Mouse (Mus musculus): ENCODE results near the gene Fmnl3. TPM values are rescaled to one million over a fixed set of nuclear protein-coding genes. Genes with fewer than 3 reads are reported as not detected.

Fmnl3 gene
- polyA plus RNA-seq, 1 experiment: 4.4 TPM

DNA sequence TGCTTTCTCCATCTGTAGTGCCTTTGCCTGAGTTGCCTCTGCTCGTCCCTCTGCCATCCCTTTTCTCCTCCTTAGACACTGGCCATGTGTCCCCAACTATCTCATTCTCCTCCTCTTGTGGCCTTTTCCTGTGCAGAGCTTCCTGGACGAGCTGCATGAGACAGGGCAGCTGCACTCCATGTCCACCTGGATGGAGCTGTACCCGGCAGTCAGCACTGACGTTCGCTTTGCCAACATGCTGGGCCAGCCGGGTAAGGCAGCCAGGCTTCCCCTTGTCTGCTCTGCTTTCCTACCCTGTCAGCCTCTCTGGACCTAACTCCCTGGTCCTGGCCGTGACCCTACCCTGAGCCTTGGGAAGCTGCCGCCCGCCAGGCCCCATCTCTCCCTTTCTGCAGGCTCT, 60.7 kb downstream of the Fmnl3 start:
- peaks cover 80% of the 10 kb centered on the region for H3K36me3 ChIP-seq (replicated peaks; ENCODE audit: low read length)

DNA sequence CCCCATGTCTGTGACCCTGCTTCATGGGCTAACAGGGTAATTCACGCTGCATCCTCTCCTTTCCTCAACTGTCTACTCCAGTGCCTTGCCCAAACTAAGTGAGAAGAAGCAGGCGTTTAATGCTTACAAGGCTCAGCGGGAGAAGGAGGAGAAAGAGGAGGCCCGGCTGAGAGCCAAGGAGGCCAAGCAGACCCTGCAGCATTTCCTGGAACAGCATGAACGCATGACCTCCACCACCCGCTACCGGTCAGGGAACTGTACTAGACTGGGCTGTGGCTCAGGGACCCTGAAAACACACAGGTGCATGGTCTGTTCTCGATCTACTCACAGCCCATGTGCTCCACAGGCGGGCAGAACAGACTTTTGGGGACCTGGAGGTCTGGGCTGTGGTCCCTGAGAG, 62.8 kb downstream of the Fmnl3 start:
- H3K27me3 ChIP-seq (replicated peaks): peaks cover 2% of the 10 kb centered on the region
- H3K36me3 ChIP-seq (replicated peaks; ENCODE audit: low read length): peaks cover 79% of the 10 kb centered on the region
- no peak overlapping the region for H3K4me3 ChIP-seq (replicated peaks)

More for the DNA sequence above, 60.7 kb downstream of the Fmnl3 start:
- Histone ChIP-seq H3K4me1 (peaks cover 18% of the 10 kb centered on the region; the same call in 1 of the 2 replicates), H3K4me3 (replicated peaks) (no peak overlapping the region), H3K9me3 (no peaks in the 10 kb centered on the region), H3K27me3 (replicated peaks) (no peaks in the 10 kb centered on the region)
- TF ChIP-seq GATA1 (IDR thresholded peaks at IDR 0.05; ENCODE audit: borderline replicate concordance, low read length) (no peak), FLI1 (IDR thresholded peaks at IDR 0.05; ENCODE audit: low read length) (no peak)

DNA sequence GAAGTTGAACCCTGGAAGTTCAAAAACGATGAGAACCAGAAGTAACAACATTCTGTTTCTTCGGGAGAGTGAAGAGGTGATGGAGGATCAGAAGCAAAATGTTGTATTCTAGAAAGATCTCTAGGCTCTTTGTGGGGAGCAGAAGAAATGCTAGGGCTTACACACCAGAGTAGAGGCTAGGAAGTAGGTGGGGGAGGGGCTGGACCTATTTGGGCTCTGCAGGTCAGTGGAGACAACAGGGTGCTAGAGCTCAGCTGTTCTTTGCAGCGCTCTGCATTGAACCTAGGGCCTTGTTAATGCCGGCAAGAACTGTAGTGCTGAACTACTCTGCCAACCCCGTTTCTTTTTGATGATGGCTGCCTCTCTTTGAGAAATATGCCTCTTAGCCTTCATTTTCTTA, 74.1 kb downstream of the Fmnl3 start:
- Histone ChIP-seq H3K4me1 (peaks cover 19% of the 10 kb centered on the region), H3K36me3 (replicated peaks; ENCODE audit: low read length) (no peaks in the 10 kb centered on the region), H3K27me3 (replicated peaks) (peaks cover 19% of the 10 kb centered on the region), H3K4me3 (replicated peaks) (peak overlapping the region; percentile 7), H3K9me3 (no peaks in the 10 kb centered on the region)
- no peak for TF ChIP-seq GATA1 (IDR thresholded peaks at IDR 0.05; ENCODE audit: borderline replicate concordance, low read length)
- no peak for TF ChIP-seq FLI1 (IDR thresholded peaks at IDR 0.05; ENCODE audit: low read length)

More for the DNA sequence above, 62.8 kb downstream of the Fmnl3 start:
- Histone ChIP-seq H3K9me3 (no peaks in the 10 kb centered on the region), H3K4me1 (peaks cover 17% of the 10 kb centered on the region)
- TF ChIP-seq FLI1 (IDR thresholded peaks at IDR 0.05; ENCODE audit: low read length): no peak
- no peak for TF ChIP-seq GATA1 (IDR thresholded peaks at IDR 0.05; ENCODE audit: borderline replicate concordance, low read length)

DNA sequence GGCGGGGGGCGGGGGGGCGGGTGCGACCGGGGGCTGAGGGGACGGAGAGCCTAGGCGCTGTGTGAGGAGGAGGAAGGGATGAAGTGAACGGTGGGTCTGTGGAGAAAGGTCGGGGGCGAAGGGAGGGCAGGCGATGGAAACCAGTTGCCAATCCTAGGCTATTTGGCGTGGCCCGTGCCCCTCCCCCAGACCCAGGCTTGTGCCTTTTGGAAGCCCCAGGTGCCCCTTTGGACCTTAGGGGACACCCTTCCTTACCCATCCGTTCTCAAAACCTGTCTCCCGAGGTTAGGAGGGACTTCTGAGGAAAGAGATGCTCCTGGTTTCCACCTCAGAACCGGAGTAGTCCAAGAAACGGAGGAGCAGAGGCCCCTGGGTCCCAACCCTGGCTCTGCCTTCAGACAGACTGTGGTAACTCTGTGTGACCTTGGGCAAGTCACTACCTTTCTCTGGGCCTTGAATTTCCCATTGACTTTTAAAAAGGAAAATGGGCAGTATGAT, 74.7 kb downstream of the Fmnl3 start, which contains the start of gene Fam186b:
Gene Fam186b, minus strand, starts transcription at position 405 of the 498 bp plus-strand sequence.
- Histone ChIP-seq H3K4me1 (peaks cover 19% of the 10 kb centered on the region), H3K36me3 (replicated peaks; ENCODE audit: low read length) (no peaks in the 10 kb centered on the region), H3K27me3 (replicated peaks) (peaks cover 20% of the 10 kb centered on the region), H3K4me3 (replicated peaks) (peak within 1 kb of the TSS; percentile 90), H3K9me3 (peaks cover 1% of the 10 kb centered on the region; the same call in 1 of the 2 replicates)
- no peak for TF ChIP-seq FLI1 (IDR thresholded peaks at IDR 0.05; ENCODE audit: low read length)
- no peak for TF ChIP-seq GATA1 (IDR thresholded peaks at IDR 0.05; ENCODE audit: borderline replicate concordance, low read length)

DNA sequence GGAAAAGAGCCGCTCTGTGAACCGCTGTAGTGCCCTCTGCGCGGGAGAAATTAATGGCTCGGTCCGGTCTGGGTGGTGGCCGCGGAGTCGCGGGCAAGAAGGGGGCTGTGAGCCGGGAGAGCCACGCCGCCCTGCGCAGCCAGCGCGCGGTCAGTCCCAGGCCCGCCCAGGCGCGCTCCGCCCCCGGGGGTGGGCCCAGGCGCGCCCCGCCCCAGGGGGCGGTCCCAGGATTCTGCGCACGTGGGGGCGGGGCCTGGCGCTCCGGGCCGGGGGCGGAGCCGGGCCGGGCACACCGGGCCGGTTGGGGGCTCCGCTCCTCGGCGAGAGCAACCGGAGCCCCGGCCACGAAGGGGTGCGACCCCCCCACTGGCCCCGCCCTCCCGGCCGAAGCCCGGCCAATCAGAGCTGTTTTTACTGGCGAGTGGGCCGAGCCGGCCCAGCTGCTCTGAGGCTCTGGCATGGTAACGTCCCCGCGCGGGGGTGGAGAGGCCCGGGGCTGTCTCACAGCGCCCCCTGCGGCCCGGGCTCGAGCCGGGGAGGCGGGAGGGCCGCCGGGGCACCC, 75.4 kb downstream of the Fmnl3 start, which contains the start of gene Prpf40b:
Gene Prpf40b, plus strand, starts transcription at position 275 of the 562 bp plus-strand sequence.
- TF ChIP-seq FLI1 (IDR thresholded peaks at IDR 0.05; ENCODE audit: low read length) (no peak), GATA1 (IDR thresholded peaks at IDR 0.05; ENCODE audit: borderline replicate concordance, low read length) (no peak)
- peaks cover 19% of the 10 kb centered on the region for H3K4me1 ChIP-seq
- peaks cover 5% of the 10 kb centered on the region; the same call in 1 of the 2 replicates for H3K9me3 ChIP-seq
- H3K27me3 ChIP-seq (replicated peaks): peaks cover 20% of the 10 kb centered on the region
- H3K36me3 ChIP-seq (replicated peaks; ENCODE audit: low read length): no peaks in the 10 kb centered on the region
- H3K4me3 ChIP-seq (replicated peaks): peak within 1 kb of the TSS; percentile 90

DNA sequence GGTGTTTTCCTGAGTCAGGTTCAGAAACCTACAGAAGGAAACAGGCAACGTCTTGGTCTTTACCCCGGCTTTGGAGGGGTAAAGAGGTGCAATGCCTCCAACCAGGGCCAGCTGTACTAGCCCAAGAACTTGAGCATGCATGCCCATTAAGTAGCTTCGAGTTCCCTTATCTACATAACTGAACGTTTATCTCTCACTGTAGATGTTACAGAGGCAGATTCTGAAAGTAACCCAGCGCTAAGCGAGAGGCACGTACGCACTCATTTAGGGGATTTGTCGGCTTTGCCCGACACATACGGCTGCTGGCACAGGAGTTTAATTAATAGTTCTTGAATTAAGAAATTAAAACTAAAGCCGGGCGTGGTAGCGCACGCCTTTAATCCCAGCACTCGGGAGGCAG, 76.0 kb downstream of the Fmnl3 start:
- Histone ChIP-seq H3K4me1 (peaks cover 19% of the 10 kb centered on the region), H3K36me3 (replicated peaks; ENCODE audit: low read length) (no peaks in the 10 kb centered on the region), H3K9me3 (peaks cover 8% of the 10 kb centered on the region; the same call in 1 of the 2 replicates), H3K4me3 (replicated peaks) (peak overlapping the region; percentile 90), H3K27me3 (replicated peaks) (peaks cover 20% of the 10 kb centered on the region)
- TF ChIP-seq GATA1 (IDR thresholded peaks at IDR 0.05; ENCODE audit: borderline replicate concordance, low read length) (no peak), FLI1 (IDR thresholded peaks at IDR 0.05; ENCODE audit: low read length) (no peak)

DNA sequence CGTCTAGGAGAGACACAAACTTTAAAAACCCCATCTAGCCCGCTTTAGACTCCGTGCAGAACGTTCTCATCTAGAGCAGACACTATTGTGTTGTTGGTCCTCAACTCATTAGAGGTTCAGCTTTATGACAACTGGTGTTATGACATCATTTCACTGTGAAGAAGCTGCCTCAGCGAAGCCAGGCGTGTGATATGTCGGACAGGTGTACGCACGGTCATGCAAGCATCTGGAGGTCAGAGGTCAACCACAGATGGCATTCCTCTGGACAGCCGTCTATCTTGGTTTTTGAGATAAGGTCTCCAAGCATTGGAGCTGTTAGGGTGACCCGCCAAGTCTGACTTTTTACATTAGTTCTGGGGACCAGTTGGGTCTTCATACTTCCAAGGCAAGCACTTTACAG, 79.7 kb downstream of the Fmnl3 start:
- Histone ChIP-seq H3K4me3 (replicated peaks) (no peak overlapping the region), H3K27me3 (replicated peaks) (peaks cover 28% of the 10 kb centered on the region), H3K36me3 (replicated peaks; ENCODE audit: low read length) (no peaks in the 10 kb centered on the region), H3K4me1 (peaks cover 11% of the 10 kb centered on the region), H3K9me3 (peaks cover 12% of the 10 kb centered on the region; the same call in 1 of the 2 replicates)
- TF ChIP-seq FLI1 (IDR thresholded peaks at IDR 0.05; ENCODE audit: low read length): no peak
- no peak for TF ChIP-seq GATA1 (IDR thresholded peaks at IDR 0.05; ENCODE audit: borderline replicate concordance, low read length)

DNA sequence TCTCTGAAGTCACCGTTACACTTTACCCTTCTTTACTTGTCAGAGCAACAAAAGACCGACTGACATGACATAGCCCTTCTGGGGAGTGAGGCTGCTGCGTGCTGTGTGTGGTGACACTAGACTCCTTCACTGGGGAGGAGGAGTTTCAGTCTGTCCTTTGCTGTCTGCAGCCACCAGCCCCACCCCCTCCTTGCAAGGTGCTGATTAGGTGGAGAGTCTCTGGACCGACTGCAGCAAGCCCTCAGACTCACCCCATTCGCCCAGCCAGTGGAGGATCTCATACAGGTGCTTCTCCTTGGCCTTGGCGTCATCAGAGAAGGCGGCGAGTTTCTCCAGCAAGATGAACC, 85.1 kb downstream of the Fmnl3 start:
- peaks cover 6% of the 10 kb centered on the region; the same call in 1 of the 2 replicates for H3K9me3 ChIP-seq
- H3K4me1 ChIP-seq: peaks cover 19% of the 10 kb centered on the region
- no peak for TF ChIP-seq FLI1 (IDR thresholded peaks at IDR 0.05; ENCODE audit: low read length)
- no peak for TF ChIP-seq GATA1 (IDR thresholded peaks at IDR 0.05; ENCODE audit: borderline replicate concordance, low read length)
- peak overlapping the region; percentile 46 for H3K4me3 ChIP-seq (replicated peaks)
- H3K36me3 ChIP-seq (replicated peaks; ENCODE audit: low read length): no peaks in the 10 kb centered on the region
- peaks cover 46% of the 10 kb centered on the region for H3K27me3 ChIP-seq (replicated peaks)

DNA sequence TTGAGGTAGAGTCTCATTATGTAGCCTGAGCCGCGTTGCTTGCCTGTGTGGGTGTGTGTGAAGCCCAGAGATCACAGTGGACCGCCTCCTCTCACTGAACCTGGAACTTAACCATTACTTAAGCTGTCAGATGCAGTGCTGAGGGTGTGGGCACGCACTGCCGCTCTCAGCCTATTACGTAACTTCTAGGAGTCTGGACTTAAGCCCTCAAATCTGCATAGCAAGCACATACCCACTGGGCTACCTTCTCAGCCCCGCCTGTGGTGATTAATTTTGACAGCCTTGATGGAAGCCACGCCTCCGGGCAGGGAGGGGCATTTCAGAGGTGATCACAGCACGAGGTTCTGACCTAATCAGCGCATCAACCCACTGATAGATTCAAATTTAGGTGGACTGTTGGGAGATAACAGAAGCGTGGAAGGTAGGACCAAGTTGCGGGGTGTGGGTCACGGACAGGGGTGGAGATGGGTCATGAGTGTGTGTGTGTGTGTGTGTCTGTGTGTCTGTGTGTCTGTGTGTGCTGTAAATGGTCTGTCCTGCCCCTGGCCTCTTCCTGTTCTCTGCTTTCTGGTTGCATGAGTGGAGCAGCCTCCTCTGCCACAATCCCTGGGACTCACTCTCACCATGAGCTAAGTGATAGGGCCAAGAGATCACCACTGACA, 85.6 kb downstream of the Fmnl3 start:
- Histone ChIP-seq H3K9me3 (peaks cover 6% of the 10 kb centered on the region; the same call in 1 of the 2 replicates), H3K27me3 (replicated peaks) (peaks cover 51% of the 10 kb centered on the region), H3K4me1 (peaks cover 19% of the 10 kb centered on the region), H3K4me3 (replicated peaks) (peak overlapping the region; percentile 69), H3K36me3 (replicated peaks; ENCODE audit: low read length) (no peaks in the 10 kb centered on the region)
- TF ChIP-seq GATA1 (IDR thresholded peaks at IDR 0.05; ENCODE audit: borderline replicate concordance, low read length) (no peak), FLI1 (IDR thresholded peaks at IDR 0.05; ENCODE audit: low read length) (no peak)

DNA sequence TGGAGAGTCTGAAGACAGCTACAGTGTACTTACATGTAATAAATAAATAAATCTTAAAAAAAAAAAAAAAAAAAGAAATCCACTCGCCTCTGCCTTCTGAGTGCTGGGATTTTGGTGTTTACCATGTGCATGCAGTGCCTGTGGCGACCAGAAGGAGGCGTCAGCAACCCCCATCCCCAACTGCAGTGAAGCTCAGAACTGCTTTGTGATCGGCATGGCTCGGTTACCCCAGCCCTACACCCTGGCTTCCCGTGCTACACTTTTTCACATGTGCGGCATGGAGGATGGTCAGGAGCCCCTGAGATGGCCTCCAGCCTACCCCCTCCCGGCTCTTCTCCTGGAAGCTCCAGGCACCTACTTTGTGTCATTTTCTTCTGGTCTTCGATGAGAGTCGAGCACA, 86.8 kb downstream of the Fmnl3 start:
- H3K27me3 ChIP-seq (replicated peaks): peaks cover 61% of the 10 kb centered on the region
- H3K9me3 ChIP-seq: no peaks in the 10 kb centered on the region
- peaks cover 19% of the 10 kb centered on the region for H3K4me1 ChIP-seq
- no peak overlapping the region for H3K4me3 ChIP-seq (replicated peaks)
- TF ChIP-seq FLI1 (IDR thresholded peaks at IDR 0.05; ENCODE audit: low read length) (no peak), GATA1 (IDR thresholded peaks at IDR 0.05; ENCODE audit: borderline replicate concordance, low read length) (no peak)
- no peaks in the 10 kb centered on the region for H3K36me3 ChIP-seq (replicated peaks; ENCODE audit: low read length)
